Mouse (Mus musculus): ENCODE data around the gene Afap1. TPM values are rescaled to one million over a fixed set of nuclear protein-coding genes. Genes with fewer than 3 reads are reported as not detected.
A peak's percentile ranks its signal among the peaks of the same experiment; 100 is the strongest.

Gene Afap1
- polyA plus RNA-seq, 1 experiment, result not detected

DNA sequence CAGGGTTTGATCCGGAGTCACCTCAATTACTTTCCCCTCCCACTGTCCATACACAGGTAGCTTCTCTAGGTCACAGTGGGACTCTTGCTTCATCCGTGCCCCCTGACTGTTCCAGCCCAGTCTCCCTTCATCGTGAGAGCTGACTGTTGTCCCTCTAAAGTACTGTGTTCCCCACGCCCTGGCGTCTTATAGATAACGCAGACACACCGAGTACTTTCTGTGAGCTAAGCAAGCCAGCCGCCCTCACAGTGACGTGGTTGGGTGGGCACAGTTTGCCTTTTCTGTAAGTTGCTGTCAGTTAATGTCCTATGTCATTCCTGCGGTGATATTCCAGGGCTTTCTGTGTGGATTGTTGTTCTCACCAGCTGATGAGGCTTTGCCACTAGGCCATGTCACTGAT is 39.9 kb downstream of the Afap1 start:
- no peak overlapping the region for H3K27ac ChIP-seq (ENCODE audit: insufficient read depth, low read depth, low read length)
- 91% methylated on average over 10 of the region's 10 CpGs for WGBS
- no peak overlapping the region for H3K4me3 ChIP-seq (ENCODE audit: insufficient read depth, low read depth, low read length)
- peaks cover 6% of the 10 kb centered on the region for H3K4me1 ChIP-seq (ENCODE audit: control insufficient read depth, insufficient read depth, low read length)
- TF ChIP-seq CTCF (IDR thresholded peaks at IDR 0.05; ENCODE audit: insufficient read depth, low read depth, low read length) (no peak), POLR2A (IDR thresholded peaks at IDR 0.05; ENCODE audit: insufficient read depth, low read depth, low read length) (no peak)

DNA sequence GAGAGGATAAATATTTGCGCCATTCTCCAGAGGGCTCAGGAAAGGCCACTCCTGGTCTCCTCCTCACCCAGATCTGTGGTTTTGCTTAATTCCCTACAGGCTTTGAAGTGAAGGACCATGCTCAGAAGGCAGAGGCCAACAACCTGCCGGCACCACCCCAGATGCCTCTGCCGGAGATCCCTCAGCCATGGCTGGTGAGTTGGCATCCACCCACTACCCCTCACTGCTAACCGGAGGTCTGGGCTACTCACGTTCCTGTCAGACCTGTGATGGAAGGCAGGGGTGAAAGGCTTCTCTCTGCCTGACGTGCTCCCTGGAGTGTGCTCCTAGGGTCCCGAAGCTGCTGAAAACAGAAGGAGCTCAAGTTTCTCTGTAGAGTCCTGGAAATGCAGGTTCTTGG is 42.8 kb downstream of the Afap1 start:
- 79% methylated on average over 7 of the region's 7 CpGs for WGBS
- TF ChIP-seq POLR2A (IDR thresholded peaks at IDR 0.05; ENCODE audit: insufficient read depth, low read depth, low read length) (no peak), CTCF (IDR thresholded peaks at IDR 0.05; ENCODE audit: insufficient read depth, low read depth, low read length) (no peak)
- Histone ChIP-seq H3K4me3 (ENCODE audit: insufficient read depth, low read depth, low read length) (no peak overlapping the region), H3K4me1 (ENCODE audit: control insufficient read depth, insufficient read depth, low read length) (peaks cover 15% of the 10 kb centered on the region), H3K27ac (ENCODE audit: insufficient read depth, low read depth, low read length) (no peak overlapping the region)

DNA sequence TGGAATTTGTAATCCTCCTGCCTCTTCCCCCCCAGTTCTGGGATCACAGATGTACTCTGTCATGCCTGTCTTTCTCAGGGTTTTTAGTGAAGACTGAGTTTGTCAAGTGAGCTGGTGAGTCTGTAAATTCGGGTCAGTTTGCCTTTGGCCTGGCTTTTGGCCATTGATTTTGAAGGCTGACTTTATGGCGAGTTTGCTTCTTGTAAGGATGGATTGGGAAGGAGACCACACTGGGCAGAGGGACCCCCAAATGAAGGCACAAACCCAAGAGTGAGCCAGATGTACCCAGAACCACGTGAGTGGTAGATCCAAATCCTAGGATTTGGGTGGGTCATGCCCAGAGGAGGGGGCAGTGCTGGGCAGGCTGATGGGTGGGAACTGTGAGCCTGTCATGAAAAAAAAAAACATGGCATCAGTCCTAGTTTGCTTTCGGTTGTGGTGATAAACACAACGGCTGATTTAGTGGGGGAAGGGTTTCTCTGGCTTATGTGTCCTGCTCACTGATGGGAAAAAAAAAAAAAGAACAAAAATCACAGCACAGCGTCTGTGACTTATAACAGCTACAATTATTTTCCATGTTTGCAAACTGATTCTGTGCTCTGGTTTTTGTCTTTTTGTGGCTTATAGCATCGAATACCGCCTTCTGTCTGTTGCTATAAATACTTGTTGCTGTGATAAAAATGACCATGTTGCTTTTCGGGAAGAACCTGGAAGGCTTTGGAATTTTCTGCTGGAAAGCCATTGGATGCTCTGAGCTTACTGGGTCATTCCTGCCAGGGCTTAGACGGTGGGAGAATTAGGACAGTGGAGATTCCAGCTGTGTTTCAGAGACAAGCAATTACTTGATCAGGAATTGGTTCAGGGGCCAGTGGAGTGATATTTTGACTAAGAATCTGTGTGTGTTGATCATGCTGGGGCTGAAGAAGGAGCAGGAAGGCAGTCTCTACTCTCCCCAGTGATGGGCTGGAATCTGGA is 45.4 kb downstream of the Afap1 start:
- H3K27ac ChIP-seq (ENCODE audit: insufficient read depth, low read depth, low read length), result peak overlapping the region; percentile 53
- H3K4me3 ChIP-seq (ENCODE audit: insufficient read depth, low read depth, low read length), result no peak overlapping the region
- 31% methylated on average over 10 of the region's 10 CpGs for WGBS
- H3K4me1 ChIP-seq (ENCODE audit: control insufficient read depth, insufficient read depth, low read length), result peaks cover 28% of the 10 kb centered on the region
- TF ChIP-seq CTCF (IDR thresholded peaks at IDR 0.05; ENCODE audit: insufficient read depth, low read depth, low read length) (no peak), POLR2A (IDR thresholded peaks at IDR 0.05; ENCODE audit: insufficient read depth, low read depth, low read length) (no peak)

DNA sequence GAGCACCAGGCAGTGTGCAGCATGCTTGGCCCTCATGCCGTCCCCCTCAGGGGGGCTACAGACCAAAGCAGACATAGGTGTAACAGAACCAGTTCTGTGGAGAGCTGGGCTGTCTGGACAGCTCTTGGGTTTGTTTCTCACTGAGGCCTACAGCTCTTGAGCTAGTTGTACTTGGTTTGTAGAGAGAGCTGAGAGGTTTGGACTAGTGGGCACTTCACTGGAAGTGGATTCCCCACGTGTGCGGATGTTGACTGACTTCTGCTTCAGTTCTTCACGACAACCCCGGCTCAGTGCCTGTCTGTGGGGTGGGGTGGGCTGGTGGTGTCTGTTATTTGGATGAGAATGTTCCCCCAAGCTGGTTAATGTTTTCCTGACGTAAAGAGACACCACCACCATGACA is 46.8 kb downstream of the Afap1 start:
- 84% methylated on average over 6 of the region's 6 CpGs for WGBS
- no peak for TF ChIP-seq CTCF (IDR thresholded peaks at IDR 0.05; ENCODE audit: insufficient read depth, low read depth, low read length)
- TF ChIP-seq POLR2A (IDR thresholded peaks at IDR 0.05; ENCODE audit: insufficient read depth, low read depth, low read length), result no peak
- no peak overlapping the region for H3K4me3 ChIP-seq (ENCODE audit: insufficient read depth, low read depth, low read length)
- no peak overlapping the region for H3K27ac ChIP-seq (ENCODE audit: insufficient read depth, low read depth, low read length)
- H3K4me1 ChIP-seq (ENCODE audit: control insufficient read depth, insufficient read depth, low read length), result peaks cover 33% of the 10 kb centered on the region

DNA sequence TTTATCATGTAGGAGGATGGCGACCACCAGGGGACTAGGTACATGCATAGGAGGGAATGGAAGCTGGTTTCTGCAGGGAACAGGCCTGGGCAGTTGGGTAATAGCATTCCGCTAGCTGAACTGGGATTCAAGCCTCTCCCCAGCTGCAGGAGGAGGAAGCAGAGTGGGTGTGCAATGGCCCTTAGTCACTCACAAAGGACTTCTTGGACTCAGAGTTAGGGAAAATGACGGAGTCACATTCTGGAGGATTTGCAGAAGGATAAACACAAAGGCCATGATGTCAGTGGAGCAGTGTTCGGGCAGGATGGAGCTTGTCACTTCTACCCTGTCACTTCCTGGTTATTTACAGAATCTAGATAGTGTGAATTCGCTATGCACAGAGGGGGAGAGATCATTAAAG is 50.4 kb downstream of the Afap1 start:
- no peak overlapping the region for H3K27ac ChIP-seq (ENCODE audit: insufficient read depth, low read depth, low read length)
- no peak for TF ChIP-seq POLR2A (IDR thresholded peaks at IDR 0.05; ENCODE audit: insufficient read depth, low read depth, low read length)
- TF ChIP-seq CTCF (IDR thresholded peaks at IDR 0.05; ENCODE audit: insufficient read depth, low read depth, low read length), result no peak
- WGBS, result 62% methylated on average over 5 of the region's 5 CpGs
- peaks cover 33% of the 10 kb centered on the region for H3K4me1 ChIP-seq (ENCODE audit: control insufficient read depth, insufficient read depth, low read length)
- H3K4me3 ChIP-seq (ENCODE audit: insufficient read depth, low read depth, low read length), result no peak overlapping the region

DNA sequence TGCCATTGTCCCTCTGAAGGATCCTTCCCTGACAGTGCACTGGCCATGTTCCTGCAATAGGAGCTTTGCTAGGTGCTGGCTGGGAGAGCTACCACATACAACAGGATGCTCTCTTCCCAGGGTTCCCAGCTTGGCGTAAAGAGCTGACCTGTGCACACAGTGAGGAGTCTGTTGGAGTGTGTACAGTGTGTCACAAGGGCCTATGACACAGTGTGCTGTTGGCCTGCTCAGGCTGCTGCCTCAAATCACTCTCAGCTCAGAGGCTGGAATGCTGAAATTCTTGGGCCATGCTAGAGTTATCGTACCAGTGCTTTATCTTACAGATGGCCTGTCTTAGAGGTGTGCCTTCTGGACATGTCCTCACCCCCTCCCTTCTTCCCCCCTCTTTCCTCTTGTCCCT is 53.7 kb downstream of the Afap1 start:
- peaks cover 34% of the 10 kb centered on the region for H3K4me1 ChIP-seq (ENCODE audit: control insufficient read depth, insufficient read depth, low read length)
- no peak for TF ChIP-seq CTCF (IDR thresholded peaks at IDR 0.05; ENCODE audit: insufficient read depth, low read depth, low read length)
- no peak for TF ChIP-seq POLR2A (IDR thresholded peaks at IDR 0.05; ENCODE audit: insufficient read depth, low read depth, low read length)
- 87% methylated on average over 2 of the region's 2 CpGs for WGBS
- no peak overlapping the region for H3K4me3 ChIP-seq (ENCODE audit: insufficient read depth, low read depth, low read length)
- no peak overlapping the region for H3K27ac ChIP-seq (ENCODE audit: insufficient read depth, low read depth, low read length)

DNA sequence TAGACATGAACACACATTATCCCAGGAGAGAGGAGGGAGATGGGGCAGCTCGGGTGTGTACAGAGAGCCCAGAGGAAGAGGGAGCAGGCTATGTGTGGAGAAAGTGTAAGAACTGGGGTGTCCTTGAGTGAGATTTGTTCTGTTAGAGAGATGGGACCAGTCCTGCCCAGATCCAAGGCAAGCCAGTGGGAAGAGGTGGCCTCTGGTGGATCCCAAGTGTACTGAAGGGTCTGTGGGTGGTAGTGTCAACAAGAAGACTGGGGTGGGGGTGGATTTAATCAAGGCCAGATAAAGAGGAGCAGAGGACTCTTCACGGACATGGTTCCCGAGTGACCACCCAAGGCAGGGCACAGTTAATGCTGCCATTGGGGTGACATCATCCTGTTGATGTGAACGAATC is 54.3 kb downstream of the Afap1 start:
- TF ChIP-seq POLR2A (IDR thresholded peaks at IDR 0.05; ENCODE audit: insufficient read depth, low read depth, low read length) (no peak), CTCF (IDR thresholded peaks at IDR 0.05; ENCODE audit: insufficient read depth, low read depth, low read length) (no peak)
- 83% methylated on average over 4 of the region's 4 CpGs for WGBS
- H3K4me1 ChIP-seq (ENCODE audit: control insufficient read depth, insufficient read depth, low read length), result peaks cover 36% of the 10 kb centered on the region

DNA sequence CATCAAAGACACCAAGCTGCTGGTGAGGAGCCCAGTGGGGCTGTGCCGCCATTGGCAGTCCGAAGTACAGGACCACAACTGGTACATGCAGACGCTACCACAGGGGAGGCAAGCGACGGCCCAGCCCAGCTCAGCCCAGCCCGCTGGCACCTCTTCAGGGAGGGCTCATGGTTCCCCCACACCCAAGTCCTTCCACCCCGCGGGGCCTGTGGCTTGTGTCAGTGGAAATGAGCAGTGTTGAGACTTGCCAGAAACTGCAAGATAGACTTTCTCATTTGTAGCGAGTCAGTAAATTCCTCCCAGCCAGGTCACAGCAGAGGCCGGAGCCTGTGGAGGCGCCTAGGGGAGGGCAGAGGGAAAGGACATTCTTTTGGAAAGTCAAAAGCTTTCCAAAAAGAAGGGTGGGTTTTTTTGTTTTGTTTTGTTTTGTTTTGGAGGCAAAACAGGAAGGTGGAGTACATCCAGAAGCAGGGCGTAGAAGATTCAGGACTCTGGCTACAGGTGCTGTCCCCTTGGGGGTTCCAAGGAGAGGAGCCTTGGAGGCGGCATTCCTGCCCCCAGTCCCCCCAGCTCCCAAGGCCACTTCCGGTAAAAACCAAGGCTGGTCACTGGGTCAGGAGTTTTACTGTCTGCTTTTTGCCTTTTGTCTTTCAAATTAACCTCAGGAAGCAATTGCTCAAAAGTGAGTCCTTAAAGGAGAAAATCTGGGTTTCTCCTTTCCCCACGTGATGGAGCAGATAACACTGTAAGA is 55.3 kb downstream of the Afap1 start:
- 83% methylated on average over 15 of the region's 15 CpGs for WGBS
- no peak overlapping the region for H3K27ac ChIP-seq (ENCODE audit: insufficient read depth, low read depth, low read length)
- no peak for TF ChIP-seq CTCF (IDR thresholded peaks at IDR 0.05; ENCODE audit: insufficient read depth, low read depth, low read length)
- no peak for TF ChIP-seq POLR2A (IDR thresholded peaks at IDR 0.05; ENCODE audit: insufficient read depth, low read depth, low read length)
- H3K4me1 ChIP-seq (ENCODE audit: control insufficient read depth, insufficient read depth, low read length), result peaks cover 36% of the 10 kb centered on the region
- H3K4me3 ChIP-seq (ENCODE audit: insufficient read depth, low read depth, low read length), result no peak overlapping the region

More for the DNA sequence above, 54.3 kb downstream of the Afap1 start:
- Histone ChIP-seq H3K27ac (ENCODE audit: insufficient read depth, low read depth, low read length) (no peak overlapping the region), H3K4me3 (ENCODE audit: insufficient read depth, low read depth, low read length) (no peak overlapping the region)

DNA sequence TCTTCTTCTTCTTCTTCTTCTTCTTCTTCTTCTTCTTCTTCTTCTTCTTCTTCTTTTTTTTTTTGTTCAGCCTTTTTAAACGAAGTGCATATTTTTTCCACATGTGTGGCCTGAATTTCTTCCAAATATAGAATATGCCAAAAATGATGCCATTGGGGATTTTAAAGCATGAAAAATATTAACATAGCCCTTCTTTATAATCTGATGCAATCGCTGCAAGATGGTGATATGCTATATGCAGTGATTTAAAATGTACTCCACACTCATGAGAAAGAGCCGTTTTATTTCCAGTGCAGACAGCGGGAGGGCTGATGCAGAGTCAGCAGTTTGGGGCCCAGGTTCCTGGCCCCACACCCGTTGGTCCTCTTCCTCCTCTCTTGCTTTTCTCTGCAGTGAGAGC is 55.9 kb downstream of the Afap1 start:
- TF ChIP-seq POLR2A (IDR thresholded peaks at IDR 0.05; ENCODE audit: insufficient read depth, low read depth, low read length), result no peak
- no peak for TF ChIP-seq CTCF (IDR thresholded peaks at IDR 0.05; ENCODE audit: insufficient read depth, low read depth, low read length)
- WGBS, result 82% methylated on average over 5 of the region's 5 CpGs
- Histone ChIP-seq H3K27ac (ENCODE audit: insufficient read depth, low read depth, low read length) (no peak overlapping the region), H3K4me1 (ENCODE audit: control insufficient read depth, insufficient read depth, low read length) (peaks cover 38% of the 10 kb centered on the region), H3K4me3 (ENCODE audit: insufficient read depth, low read depth, low read length) (no peak overlapping the region)

Data from olfactory bulb, adult 2 months (tissue).